Mouse (Mus musculus) ovary, postnatal 14 days (tissue): ENCODE data around the gene Plin5.

ENCODE experiments used
- DNase-seq: peaks from one replicate; pipeline ENCODE4 v3.0.0; 2022; ENCODE audit warnings: low spot score

The Plin5 gene

DNA sequence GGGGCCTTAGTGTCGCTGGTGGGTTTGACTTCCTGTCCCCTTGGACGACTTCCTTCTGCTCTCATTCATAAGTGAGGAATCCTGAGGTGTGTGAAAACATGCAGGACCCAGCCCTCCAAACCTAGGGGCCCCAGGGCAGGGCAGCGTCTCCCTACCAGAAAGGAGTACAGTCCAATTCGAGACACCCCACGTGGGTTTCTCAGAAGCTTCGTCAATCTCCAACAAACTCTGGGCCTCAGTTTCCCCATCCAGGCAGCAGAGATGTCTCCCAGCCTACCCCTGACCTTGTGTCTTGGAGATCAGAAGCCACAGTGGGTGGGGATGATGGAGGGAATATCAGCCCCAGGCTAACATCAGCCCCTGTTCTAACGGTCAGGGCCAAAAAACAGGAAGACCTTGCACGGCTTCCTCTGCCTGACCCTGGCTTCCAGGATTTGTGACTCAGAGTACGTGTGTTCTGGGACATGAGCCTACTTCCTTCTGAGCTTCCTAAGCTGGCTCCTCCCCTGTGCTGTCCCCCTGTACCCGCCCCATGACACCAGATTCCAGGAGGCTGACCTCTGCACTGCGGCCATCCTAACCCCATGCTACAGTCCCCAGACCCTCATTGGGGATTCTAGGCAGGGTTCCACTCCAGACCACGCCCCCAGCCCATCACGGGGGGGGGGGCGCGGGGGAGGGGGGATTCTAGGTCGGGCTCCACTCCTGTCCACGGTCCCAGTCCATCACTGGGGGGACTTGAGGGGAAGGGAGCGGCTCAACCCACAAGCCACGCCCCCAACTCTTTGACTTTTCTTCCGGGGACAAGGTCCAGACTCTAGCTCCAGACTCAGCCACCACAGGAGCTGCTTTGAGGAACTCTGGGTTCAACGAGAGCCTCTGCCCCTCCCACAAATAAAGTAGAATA lies 16.3 kb upstream of the Plin5 start:
- DNase-seq: no peak

DNA sequence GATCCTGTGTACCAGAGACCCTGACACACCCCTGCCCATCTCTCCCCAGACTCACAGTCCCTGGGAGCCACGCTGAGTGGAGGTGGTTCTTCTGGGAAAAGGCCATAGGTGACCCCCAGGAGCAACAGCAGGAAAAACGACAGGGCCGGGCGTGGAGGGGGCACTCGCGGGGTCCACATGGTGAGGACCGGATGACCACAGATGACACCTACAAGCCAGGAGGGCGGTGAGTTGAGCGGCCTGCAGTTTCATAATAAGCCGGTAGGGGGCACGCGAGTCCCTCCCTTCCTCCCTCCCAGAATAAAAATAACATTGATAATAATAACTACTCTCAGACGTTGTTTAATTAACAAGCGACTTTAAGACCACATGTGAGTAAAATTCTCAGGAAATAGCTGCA lies 15.3 kb upstream of the Plin5 start:
- peak; percentile 55 for DNase-seq

DNA sequence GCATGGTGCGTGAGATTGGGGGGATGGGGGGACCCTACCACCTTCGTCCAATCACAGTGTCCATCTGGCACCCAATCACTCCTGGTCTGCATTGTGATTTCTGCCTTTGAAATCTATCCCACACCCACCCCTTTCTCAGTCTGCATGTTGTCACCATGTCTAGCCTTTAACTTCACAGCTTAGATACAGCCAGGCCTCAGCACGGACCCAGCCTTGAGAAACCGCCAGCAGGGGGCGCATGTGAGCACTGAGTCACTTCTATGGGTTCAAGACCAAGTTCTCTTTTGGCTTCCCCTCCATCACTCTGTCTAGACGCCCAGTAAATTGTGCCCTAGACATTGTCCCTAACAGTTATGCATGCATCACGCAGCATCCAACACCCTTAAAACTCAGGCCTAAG lies 14.4 kb upstream of the Plin5 start:
- DNase-seq: peak; percentile 67

DNA sequence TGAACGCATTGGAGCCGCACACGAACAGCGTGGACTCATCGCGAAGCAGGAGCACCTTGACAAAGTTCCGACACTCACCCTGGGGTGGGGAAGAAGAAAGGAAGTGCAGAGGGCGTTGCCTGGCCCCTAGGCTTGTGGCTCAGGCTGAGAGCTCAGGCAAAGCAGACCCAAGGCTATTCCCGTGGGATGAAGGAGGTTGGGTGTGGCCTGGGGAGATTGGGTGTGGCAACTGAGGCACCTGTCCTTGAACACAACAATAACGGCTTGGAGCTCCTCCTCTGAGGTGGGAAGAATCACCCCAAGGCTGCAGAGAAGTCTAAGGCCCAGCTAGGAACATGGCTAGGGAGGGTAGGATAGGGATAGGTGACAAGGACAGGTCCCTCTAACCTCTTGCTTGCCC lies 13.7 kb upstream of the Plin5 start:
- no peak for DNase-seq

DNA sequence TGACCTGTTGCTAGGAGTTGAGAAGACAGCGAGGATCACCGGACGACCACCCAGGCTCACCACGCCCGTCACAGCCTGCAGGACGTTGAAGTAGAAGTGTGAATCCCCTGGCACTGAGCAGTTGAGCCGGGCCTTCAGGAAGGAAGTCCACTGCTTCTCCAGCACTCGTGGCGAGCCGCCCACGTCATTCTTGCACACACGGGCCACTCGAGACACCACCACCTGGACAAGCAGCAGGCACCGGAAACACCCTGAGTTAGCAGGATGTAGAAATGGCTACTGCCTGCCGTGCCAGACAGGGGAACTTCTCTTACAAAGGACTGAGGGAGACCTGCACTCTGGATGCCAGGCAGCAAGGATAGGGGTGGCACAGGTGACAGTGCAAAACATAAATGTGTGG lies 10.8 kb upstream of the Plin5 start:
- no peak for DNase-seq

DNA sequence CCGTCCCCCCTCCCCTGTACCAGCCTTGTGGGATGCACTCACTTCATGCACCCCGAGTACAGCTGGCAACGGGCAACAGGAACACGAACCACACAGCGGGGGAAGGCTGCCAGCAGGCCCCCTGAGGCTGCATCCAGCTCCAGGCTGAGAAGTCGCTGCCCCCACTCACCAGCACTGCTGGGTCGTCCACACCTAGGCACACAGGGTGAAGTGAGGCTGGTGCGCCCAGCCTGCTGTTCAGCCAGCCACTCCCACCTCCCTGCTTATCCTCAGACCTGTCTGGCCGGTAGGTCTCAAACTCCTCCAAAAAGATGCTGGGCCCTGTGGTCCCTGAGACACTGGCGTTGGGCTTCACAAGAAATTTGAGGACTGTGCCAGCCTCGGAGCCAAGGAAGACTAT lies 8.8 kb upstream of the Plin5 start:
- DNase-seq: no peak

DNA sequence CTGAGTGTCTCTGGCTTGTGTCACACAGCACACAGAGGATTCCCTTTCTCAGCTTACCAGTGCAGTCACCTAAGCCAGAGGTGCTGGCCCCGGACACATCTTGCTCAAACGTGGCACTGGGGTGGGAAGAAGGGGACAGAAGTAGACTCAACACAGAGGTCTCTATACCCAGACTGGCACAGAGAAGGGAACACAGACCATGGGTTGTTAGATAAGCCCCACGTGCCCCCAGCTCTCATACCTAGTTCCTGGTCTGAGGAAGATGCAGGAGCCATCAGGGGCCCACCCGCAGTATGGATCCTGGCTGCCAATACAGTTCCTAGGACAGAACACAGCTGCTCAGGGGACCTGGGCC lies 7.9 kb upstream of the Plin5 start:
- DNase-seq: no peak

DNA sequence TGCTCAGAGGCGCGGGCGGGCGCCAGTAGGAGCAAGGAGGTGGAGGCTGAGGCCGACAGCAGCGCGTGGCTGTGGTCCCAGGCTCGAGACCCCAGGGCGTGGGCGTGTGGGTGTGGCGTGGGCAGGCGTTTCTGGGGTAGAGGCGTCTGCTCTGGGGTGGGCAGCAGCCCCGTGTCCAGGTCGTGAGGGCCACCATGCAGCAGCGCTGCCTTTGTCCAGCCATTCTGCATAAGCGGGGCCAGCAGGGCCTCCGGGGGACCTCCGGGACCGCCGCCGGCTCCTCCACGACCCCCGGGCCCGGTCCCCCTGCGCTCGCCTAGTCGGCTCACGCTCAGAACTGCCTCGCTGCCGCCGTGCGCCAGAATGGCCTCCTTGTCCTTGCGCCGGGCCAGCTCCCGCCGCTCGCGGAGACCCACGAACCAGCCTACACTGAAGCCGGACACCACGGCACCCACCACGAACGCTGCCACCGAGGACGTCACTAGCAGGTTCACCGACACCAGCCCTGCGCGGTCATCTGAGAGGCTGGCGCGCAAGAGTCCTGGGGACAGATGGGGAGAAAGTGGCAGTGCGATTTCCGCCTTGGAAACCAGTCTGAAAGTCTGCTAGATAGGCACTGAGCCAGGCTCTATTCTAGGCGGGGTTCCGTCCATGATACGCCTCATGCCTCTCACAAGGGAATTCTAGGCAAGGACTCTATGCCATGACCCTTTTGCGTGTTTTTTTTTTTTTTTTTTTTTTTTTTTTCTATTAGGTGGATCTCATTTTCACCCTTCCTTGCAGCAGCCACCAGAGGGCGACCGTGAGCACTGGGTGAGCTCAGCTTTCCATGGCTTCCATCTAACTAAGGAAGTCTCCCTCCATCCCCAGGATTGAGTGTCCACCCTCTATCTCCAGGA lies 7.2 kb upstream of the Plin5 start:
- DNase-seq: no peak

DNA sequence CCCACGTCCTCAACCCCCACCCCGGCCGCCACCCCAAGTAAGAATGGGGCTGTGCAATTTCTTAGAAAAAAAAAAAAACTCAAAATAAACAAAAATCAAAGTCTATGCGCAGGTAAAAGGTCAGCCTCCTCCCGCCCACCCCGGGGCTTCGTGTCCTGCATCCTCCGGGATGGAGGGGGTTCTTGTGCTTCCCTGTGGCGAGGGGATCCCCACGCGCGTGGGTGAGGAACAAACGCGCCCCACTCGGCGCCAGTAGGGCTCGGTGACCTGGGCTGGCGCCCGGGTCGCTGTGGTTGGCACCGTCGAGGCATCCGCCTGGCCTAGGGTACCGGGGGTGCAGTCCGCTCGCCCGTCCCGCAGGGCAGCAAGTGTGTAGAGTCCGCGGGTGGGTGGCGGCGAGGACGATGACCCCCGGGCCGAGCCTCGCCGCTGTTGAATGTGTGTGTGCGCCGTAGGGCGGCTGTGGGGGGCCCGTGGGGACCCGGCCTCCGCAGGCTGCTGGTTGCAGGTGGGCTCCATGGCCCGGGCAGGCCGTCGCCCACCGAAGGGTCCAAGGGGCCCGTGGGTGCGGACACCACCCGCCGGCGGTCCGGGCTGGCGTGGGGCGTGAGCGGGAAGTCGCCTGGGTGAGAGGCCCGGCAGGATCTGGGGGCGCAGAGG lies 6.4 kb upstream of the Plin5 start:
- DNase-seq: no peak

DNA sequence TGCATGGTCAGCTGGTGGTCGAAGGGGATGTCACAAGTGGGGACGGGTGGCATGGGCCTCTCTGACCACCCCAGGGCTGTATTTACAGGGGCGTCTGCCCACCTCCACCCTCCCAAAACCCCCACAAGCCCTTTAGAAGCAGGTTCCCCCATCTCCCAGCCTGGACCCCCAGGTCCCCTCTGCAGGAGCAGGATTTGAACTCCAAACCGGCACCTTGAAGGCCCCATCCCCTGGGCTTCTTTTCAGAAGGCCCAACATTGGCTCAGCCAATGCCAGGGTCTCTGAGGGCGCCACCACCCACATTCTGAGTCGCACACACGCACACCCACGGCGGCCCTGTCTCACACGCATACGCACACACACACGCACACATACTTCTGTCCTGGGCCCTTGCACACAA lies 5.8 kb upstream of the Plin5 start:
- DNase-seq: no peak

DNA sequence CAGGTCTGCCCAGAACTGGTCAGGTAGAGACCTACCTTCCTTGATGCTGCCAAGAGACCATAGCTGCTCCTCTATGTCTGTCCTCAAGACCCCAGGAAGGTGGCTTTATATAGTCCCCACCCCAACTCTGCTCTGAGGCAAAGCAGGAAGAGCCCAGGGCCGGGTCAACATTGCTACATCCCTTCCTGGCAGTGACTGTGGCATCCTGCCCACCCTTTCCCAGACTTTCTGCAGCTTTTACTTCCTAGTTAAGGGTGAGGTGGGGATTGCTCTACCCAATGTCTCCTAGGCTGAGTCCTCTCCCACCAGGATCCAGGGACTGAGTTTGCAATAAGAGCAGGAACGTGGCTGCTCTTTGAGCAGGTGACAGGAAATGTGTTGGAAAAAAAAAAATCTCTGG lies 4.4 kb upstream of the Plin5 start, which contains the start of gene Lrg1:
Lrg1 (minus strand) TSS at position 176 of the 400 bp plus-strand sequence.
- DNase-seq: no peak

DNA sequence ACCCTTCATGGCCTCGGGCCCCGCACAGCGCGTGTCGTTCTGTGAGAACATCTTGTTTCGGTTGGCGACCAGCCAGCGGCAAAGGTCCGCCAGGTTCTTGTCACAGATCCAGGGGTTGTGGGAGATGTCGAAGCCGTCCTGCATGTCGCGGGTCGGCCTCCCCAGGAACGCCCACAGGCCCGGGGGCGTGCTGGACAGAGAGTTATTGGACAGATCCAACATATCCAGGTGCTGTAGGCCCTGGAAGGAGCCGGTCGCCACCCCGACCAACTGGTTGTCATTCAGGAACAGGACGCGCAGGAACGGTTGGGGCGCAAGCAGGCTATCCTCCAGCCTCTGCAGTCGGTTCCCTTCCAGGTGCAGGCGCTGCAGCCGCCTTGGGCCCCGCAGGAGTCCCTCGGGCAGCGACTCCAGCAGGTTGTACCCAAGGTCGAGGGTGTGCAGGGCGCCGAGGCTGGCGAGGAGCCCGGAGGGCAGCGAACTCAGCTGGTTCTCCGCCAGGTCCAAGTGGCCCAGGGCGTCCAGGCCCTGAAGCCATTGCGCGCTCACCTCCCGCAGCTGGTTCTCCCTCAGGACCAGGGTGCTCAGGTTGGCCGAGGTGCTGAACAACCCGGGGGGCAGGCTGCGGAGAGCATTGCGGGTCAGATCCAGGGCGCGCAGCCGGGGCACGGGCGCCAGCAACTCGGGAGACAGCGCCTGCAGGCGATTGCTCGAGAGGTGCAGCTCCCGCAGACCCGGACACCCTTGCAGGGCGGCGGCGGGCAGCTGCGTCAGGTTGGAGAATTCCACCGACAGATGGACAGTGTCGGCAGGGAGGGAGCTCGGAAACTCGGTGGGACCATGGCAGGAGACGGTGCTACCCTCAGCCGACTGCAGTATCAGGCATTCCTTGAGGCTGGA lies 2.8 kb upstream of the Plin5 start:
- DNase-seq: no peak

DNA sequence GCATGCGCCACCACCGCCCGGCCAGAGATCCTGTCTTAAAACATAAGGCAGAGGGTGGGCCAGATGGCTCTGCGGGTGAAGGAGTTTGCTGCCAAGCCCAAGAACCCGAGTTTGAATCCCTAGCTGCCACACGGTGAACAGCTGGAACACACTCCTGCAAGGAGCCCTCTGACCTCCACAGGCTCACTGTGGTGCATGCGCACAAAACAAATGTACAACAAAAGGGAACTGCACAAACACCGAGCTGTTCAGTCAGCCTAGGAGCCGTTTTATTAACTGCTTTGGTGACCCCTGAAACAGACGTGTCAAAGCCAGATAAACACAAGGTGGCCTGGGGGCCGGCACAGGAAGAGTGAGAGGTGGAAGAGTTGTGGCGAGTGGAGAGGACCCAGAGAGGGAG lies 2.0 kb upstream of the Plin5 start:
- DNase-seq: no peak

DNA sequence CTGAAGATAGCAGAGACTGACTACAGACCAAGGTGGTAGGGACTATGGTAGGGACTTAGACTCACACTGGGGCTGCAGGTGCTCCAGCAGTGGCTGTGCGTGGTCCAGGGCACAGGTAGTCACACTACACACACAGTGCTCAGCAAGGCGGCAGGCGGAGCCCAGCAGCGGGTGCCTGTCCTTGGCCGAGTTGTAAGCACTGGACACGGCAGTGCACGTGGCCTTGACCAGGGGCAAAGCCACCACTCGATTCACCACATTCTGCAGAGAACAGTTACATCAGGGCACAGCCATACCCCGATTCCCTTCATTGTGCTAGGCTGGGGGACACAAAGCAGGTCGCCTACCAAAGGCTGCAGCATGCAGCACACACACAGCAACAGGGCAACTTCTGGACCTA lies 1.2 kb downstream of the Plin5 start:
- no peak for DNase-seq

DNA sequence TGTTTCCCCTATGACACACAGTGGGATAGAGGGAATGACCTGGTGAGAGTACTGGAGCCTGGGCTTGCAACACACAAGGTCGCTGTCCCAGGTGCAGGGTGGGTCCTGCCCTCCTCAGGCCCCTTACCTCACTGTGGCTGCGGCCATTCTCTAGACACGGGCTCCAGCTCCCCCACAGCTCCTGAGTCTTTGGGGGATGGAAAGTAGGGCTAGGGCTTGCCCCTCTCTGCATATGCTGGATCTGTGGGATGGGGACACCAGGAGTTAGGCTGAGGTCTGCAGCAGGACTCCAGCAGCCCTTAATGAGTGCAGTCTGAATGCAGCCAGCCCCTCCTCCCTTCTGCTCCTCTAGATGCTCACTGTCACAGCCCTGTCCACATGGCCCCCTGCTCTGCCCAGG lies 4.7 kb downstream of the Plin5 start:
- DNase-seq: no peak

DNA sequence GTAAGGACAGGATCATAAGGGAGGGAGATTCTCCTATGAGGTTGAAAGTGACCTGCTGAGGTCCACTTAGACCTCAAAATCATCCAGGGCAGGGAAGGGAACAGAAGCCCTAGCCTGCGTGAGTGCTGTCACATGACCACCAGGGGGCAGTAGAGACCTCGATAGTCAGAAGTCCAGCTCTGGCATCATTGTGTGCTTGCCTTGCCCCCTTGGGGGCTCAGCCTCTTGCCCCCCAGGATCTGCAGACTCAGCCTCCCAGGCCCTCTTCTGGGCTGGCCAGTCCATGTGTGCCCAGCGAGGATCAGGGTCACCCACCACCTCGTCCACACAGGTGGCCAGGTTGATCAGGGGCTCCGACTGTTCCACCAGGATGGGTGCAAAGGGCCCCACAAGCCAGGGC lies 5.5 kb downstream of the Plin5 start:
- DNase-seq: peak; percentile 50

DNA sequence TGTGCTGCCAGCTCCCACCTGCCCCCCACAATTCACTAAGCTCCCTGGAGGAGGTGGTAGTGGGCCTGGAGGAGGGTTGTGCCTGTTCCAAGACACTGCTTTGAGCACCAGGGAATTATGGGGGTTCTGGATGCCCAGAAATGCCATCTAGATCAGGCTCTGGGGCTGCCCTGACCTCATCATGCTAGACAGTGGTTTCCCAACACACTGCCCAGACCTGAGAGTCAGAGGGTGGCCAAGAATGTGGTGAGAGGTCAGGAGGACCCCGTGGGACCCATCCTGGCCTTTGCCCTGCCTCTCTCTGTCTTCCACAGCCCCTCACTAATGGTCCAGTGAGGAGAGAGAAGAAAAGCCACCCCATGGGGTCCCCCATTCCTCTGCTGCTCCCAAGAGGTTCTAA lies 6.4 kb downstream of the Plin5 start:
- DNase-seq: no peak

DNA sequence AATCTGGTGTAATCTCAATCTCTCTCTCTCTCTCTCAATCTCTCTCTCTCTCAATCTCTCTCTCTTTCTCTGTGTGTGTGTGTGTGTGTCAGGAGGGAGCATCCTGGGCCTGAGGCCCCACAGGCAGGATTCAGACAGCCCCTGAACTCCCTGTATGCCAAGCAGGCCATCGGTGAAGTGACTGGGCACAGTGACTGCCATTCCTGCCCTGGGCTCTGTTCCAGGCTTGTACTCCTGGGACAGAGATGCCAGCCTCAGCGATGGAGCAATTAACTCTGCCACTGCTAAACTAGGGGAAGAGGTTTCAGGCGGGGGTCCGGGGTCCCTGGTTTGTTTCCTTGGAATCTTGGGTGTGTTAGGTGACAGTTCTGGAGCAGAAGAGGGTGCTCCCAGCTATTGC lies 6.8 kb downstream of the Plin5 start:
- no peak for DNase-seq

DNA sequence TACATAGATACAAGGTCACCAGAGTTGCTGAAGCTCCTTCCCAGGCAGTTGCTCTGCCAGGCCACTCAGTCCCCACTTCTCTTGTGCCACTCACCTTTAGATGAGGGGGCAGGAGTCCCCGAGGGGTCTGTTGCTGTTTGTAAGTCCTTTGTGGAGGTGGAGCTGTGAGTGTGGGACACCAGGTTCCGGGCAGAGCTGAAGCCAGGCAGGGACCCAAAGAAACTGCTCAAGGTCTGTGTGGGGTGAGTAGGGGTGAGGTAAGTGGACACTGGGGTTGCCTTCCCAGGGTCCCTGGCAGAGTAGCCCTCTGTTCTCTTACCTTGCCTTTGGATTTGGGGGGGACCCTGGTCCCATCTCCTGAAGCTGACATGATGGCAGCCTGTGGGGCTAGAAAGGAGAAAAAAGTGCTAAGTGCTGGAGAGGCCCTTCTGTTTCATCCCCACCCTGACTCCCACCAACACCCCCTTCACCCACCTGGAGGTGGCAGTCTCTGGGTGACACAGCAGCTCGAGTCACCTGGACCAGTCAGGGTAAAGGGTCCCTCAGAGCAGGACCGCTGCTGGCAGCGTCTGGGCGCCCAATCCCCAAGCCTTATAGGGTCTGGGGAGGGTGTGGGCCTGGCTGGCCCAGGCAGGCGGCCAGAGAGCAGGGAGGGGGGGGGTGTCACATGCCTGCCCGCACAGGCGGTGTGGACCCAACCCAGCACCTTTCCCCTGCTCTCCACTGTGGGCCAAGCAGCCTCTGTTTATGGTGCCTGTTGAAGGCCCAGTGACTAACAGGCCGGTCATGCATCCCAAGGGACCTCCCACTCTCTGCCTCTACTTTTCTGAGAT lies 8.0 kb downstream of the Plin5 start, which contains the start of gene Plin4:
Plin4 (minus strand) TSS at position 585 of the 833 bp plus-strand sequence.
- no peak for DNase-seq

DNA sequence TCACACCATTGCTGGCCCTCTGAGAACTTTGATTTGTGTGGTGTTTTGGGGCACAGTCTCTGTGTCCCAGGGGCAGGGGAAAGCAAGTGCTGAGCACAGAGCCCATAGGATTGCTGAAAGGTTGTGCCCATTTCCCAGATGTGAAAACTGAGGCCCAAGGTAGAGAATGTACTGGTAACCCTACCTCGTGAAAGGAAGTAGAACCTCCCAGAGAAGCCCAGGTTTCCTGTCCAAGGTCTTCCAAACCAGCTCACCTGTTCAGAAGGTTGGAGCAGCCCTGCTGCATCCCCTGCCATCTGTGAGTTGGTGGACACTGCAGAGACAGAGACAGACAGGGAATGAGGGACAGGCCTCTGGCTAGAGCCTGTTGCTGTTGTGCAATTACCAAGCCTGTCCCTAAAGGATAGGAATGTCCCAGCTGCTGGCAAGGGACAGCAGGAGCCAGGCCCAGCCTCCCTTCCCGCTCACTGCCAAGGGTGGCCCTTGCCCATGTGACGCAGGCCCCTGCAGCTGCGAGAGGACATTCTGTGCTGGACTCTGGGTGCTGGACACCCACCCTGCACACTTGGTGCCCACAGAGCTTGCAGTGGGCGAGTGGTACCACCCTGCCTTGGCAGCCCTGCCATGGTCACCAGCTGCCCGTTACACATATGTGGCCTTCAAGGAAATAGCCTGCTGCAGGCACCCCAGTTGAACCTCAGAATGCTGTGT lies 8.9 kb downstream of the Plin5 start:
- DNase-seq: no peak
